Mouse (Mus musculus): ENCODE results near the gene Ddx23.

Ddx23 gene

DNA sequence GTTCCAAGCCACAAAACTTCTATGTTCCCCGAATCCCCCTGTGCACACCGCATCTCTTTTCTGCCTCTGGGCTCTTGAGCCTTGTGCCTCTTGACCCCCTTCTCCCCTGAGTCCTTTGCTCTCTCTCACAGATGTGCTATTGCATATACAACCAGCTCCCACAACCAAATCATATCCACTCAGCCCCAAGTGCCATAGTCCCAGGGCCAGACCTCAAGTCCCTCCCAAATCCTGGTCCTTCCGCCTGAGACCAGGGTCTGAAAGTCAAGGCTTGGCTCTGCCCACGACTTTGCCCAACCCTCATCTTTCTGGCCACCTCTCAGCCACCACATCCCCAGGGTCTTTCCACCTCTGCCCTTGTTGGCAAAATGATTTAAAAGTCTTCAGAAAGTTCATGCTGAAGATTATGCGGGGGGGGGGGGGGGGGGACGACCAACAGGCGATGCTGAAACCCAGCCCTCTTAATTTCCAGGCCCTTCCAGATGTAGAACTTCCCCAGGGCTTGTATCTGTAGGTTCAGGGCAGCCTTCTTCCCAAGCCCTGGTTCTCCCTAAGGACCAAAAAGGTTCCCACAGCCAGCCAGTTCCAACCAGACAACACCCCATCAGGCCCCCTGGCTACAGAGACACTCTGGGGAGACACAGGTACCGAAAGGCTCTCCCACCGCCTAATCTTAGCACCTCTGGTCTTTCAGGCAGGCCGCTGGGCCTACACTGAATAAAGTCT is 54.5 kb downstream of the Ddx23 start:
- DNase-seq (ENCODE audit: inconsistent ontology term) = no peak

DNA sequence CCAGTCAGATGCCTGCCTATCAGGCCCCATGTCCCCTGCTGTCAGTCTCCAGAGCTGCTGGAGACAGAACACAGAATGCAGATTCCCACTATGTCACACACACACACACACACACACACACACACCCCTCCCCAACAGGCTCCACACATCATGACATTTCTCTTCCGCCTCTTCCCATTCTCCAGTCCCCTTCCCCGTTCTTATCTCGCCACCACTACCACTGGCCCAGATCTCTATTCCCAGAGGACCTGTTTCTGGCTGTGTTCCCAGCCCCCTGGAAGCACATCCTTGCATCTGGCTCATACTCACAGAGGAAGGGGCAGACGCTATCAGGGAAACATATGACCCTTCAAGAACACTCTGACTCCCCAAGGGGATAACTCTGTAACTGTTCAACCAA is 55.1 kb downstream of the Ddx23 start:
- DNase-seq (ENCODE audit: inconsistent ontology term) = no peak

DNA sequence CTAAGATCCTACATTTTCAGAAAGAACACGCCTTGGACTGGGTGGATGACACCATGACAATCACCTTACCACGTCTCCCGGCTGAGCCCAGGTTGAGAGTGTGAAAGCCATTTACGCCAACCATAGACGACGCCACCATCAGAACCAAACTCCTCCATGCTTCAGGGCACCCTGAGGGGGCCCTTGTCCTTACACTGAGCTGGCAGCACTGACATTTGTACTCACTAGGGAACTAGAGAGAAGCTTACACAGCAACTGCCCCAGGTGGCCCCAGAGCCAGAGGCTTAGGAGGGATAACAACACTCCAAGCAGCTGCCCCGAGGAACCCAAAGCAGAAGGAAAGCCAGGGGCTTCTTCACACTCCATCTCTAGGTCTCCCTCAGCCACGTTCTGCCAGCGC is 56.0 kb downstream of the Ddx23 start:
- DNase-seq (ENCODE audit: inconsistent ontology term) = no peak

- no peak for DNase-seq (ENCODE audit: inconsistent ontology term)
Observed at GRCm38 (mm10) chr15:98606051-98606536, 56.6 kb downstream of the Ddx23 start.

DNA sequence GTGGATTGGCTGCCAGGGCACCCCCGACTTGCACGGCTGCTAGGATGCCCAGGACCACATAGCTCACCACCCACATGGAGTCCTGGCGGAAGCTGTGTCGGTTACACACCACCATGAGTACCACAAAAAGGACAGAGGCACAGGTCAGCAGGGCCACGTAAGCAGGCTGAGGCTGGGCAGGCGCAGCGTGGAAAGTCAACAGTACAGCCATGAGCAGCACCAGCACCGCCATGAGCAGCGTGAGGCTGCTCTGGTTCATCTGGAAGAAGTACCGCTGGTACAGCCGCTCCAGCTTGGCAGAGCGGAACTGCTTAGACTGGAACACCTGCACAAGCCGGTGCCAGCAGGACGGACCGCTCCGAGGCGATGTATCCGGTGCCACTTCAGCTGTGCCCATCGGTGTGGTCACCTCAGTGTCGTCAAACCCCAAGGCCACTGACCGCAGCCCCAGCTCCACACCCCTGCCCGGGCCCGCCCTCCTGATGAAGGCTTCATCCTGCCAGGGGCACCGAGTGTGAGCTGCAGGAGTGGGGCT is 58.6 kb downstream of the Ddx23 start:
- DNase-seq (ENCODE audit: inconsistent ontology term) = no peak

- peak; percentile 56 for DNase-seq (ENCODE audit: inconsistent ontology term)
Observed at GRCm38 (mm10) chr15:98602921-98603458, 59.7 kb downstream of the Ddx23 start.

DNA sequence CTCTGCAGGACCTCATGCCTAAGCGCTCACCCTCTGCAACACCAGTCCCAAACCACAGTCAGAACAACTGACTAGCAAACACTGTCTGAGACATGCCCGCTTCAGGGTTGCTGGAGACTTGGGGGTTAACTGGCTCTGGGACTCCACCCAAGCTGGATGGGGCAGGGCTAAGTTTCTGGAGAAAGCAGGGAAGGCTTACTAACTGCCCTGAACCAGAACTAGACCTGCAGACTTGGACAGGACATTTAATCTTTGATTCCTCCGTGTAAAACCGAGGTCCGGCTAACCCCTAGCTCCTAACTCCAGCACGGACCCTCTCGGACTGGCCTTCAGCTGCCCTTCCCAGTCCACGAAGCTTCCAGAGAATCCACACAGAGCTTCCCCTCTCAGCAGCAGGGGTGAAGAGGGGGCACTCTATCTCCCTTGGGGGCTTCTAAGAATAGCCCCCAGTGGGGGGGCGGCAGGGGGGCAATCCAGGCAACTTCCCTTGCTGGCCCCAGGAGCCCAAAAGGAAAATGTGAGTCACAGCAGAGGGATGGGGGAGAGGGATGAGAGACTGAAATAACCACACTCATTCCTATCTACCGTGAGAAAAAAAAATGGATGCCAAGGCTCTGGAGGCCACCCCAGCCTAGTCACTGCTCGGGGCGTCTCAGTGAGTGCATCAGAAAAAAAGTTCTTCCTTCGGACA is 60.4 kb downstream of the Ddx23 start:
- peak; percentile 80 for DNase-seq (ENCODE audit: inconsistent ontology term)

GRCm38 (mm10) chr15:98601832-98602190 is 60.9 kb downstream of the Ddx23 start:
- no peak for DNase-seq (ENCODE audit: inconsistent ontology term)

GRCm38 (mm10) chr15:98600036-98600709 is 62.5 kb downstream of the Ddx23 start:
- DNase-seq (ENCODE audit: inconsistent ontology term) = no peak

- no peak for DNase-seq (ENCODE audit: inconsistent ontology term)
Observed at GRCm38 (mm10) chr15:98596609-98597008, 66.1 kb downstream of the Ddx23 start.

All from Muller cell, postnatal 12 days (primary cell).